Mouse (Mus musculus): Measurements from ENCODE around the gene Zfp866. TPM values are rescaled to one million over a fixed set of nuclear protein-coding genes. Genes with fewer than 3 reads are reported as not detected.

The Zfp866 gene
- total and polyA plus RNA-seq, 3 experiments: 8.5 to 16.1 (median 15.6) TPM

DNA sequence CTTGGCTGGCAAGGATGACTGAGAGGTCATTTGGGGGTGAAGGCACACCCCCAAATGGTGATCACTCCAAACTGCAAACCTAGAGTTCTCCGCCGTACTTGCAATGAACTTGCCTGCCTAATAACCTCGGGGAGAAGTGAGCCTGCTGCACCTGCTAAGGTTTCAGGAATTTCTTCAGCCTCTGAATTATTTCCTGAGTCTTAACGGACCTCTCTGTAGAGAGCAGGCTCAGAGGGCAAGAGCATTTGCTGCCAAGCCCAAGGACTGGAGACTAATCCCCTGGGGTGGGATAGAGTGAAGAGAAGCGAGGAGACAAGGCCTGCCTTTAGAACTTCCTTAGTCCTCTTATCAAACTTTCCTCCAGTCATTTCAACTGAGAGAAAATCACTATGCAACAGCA, 1.2 kb downstream of the Zfp866 start:
- Histone ChIP-seq H3K9ac (ENCODE audit: low read depth, low read length) (no peak overlapping the region), H3K4me3 (no peak overlapping the region), H3K27ac (no peak overlapping the region), H3K36me3 (ENCODE audit: control insufficient read depth, insufficient read depth, low read length) (peaks cover 3% of the 10 kb centered on the region; the same call in 1 of the 2 replicates), H3K4me1 (ENCODE audit: control insufficient read depth, insufficient read depth, low read length) (no peaks in the 10 kb centered on the region; the same call in none of the 2 replicates), H3K79me2 (replicated peaks; ENCODE audit: control insufficient read depth, insufficient read depth, low read length) (peaks cover 3% of the 10 kb centered on the region), H3K27me3 (ENCODE audit: control insufficient read depth, insufficient read depth, low read length) (no peaks in the 10 kb centered on the region)
- no peak for DNase-seq
- WGBS: 53% methylated on average over 5 of the region's 5 CpGs
- TF ChIP-seq POLR2A (IDR thresholded peaks at IDR 0.05; ENCODE audit: insufficient read depth, low read depth, low read length) (no peak), EP300 (IDR thresholded peaks at IDR 0.05; ENCODE audit: insufficient read depth, low read depth, low read length) (no peak), CTCF (IDR thresholded peaks at IDR 0.05) (no peak)
- intact Hi-C loops (cut with DNase I): loop anchor here (2.0 to 5.0 kb wide), 4 partner anchors 15 to 162 kb away; partner anchors contain the start of genes Gm20422, Zfp868 and Zfp963

DNA sequence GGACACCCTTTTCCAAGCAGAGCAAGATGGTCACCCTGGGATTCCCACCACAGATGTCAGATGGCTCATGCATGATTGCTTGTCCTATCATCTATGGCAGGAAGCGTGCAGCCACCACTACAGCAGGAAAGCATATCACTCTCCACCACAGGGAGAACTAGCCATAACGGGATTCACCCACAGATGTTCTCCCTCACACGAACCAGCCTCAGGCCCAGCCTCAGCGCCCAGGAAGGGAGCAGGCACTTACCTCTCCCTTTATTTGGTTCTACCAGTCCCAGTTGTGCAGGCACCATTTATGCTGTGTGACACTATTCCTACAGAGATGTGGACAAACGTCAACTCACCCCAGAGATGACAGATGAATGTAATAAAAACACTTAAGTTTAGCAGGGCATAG, 1.9 kb downstream of the Zfp866 start:
- WGBS: 83% methylated on average over 5 of the region's 5 CpGs
- DNase-seq: no peak

DNA sequence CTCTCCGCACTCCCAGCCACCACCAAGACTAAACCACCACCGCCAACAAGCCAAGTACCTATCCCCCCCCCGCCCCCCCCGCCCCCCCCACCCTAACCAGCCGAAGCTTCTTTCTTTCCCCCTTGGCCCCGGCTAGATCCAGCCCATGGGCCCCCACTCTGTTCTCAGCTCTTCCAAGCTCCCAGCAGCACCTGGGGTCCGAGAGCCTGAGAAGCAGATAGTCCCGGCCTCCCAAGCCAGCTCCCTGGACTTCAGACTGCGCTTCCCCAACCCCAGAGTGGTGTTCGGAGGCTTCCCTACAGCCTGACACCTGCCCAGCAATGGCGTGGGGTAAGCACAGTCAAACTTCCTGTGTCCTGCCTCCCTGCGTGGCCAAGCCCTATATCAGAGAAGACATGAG, 13.9 kb downstream of the Zfp866 start:
- intact Hi-C loops (cut with DNase I): loop anchor here (10.0 kb wide), 1 partner anchor 62 kb away; the partner anchor contains the start of gene Zfp869
- H3K27me3 ChIP-seq (ENCODE audit: control insufficient read depth, insufficient read depth, low read length): no peaks in the 10 kb centered on the region
- WGBS: 66% methylated on average over 11 of the region's 12 CpGs
- TF ChIP-seq POLR2A (IDR thresholded peaks at IDR 0.05; ENCODE audit: insufficient read depth, low read depth, low read length) (no peak), EP300 (IDR thresholded peaks at IDR 0.05; ENCODE audit: insufficient read depth, low read depth, low read length) (no peak)
- H3K9ac ChIP-seq (ENCODE audit: low read depth, low read length): no peak overlapping the region
- DNase-seq: no peak
- peaks cover 4% of the 10 kb centered on the region; the same call in 1 of the 2 replicates for H3K79me2 ChIP-seq (replicated peaks; ENCODE audit: control insufficient read depth, insufficient read depth, low read length)
- H3K36me3 ChIP-seq (ENCODE audit: control insufficient read depth, insufficient read depth, low read length): peaks cover 3% of the 10 kb centered on the region; the same call in 1 of the 2 replicates
- H3K27ac ChIP-seq: no peak overlapping the region
- no peaks in the 10 kb centered on the region for H3K4me1 ChIP-seq (ENCODE audit: control insufficient read depth, insufficient read depth, low read length)
- no peak overlapping the region for H3K4me3 ChIP-seq

More for the DNA sequence above, 1.9 kb downstream of the Zfp866 start:
- peaks cover 3% of the 10 kb centered on the region for H3K79me2 ChIP-seq (replicated peaks; ENCODE audit: control insufficient read depth, insufficient read depth, low read length)
- H3K36me3 ChIP-seq (ENCODE audit: control insufficient read depth, insufficient read depth, low read length): peaks cover 3% of the 10 kb centered on the region; the same call in 1 of the 2 replicates
- H3K4me1 ChIP-seq (ENCODE audit: control insufficient read depth, insufficient read depth, low read length): no peaks in the 10 kb centered on the region; the same call in none of the 2 replicates
- no peaks in the 10 kb centered on the region for H3K27me3 ChIP-seq (ENCODE audit: control insufficient read depth, insufficient read depth, low read length)
- no peak overlapping the region for H3K4me3 ChIP-seq
- intact Hi-C loops (cut with DNase I): no loop called here
- H3K27ac ChIP-seq: no peak overlapping the region
- no peak for TF ChIP-seq EP300 (IDR thresholded peaks at IDR 0.05; ENCODE audit: insufficient read depth, low read depth, low read length)
- no peak for TF ChIP-seq POLR2A (IDR thresholded peaks at IDR 0.05; ENCODE audit: insufficient read depth, low read depth, low read length)
- TF ChIP-seq CTCF (IDR thresholded peaks at IDR 0.05): no peak
- no peak overlapping the region for H3K9ac ChIP-seq (ENCODE audit: low read depth, low read length)

DNA sequence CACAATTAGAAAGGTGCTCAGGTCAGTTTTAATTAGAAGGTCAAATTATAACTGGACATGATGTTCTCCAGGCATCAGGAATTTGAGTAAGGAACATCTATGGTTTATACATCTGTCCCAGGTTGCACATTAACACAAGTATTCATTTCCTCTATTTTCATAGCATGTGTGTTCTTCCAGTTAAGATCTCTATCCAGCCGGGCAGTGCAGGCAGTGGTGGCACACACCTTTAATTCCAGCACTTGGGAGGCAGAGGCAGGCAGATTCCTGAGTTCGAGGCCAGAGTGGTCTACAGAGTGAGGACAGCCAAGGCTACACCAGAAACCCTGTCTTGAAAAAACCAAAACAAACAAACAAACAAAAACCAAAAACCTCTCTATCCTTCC, 15.8 kb downstream of the Zfp866 start:
- intact Hi-C loops (cut with DNase I): loop anchor here (2.0 to 10.0 kb wide), 2 partner anchors 16 to 60 kb away; partner anchors contain the start of genes Atp13a1, Zfp866 and Zfp869
- Histone ChIP-seq H3K36me3 (ENCODE audit: control insufficient read depth, insufficient read depth, low read length) (peaks cover 3% of the 10 kb centered on the region; the same call in 1 of the 2 replicates), H3K4me1 (ENCODE audit: control insufficient read depth, insufficient read depth, low read length) (no peaks in the 10 kb centered on the region; the same call in 1 of the 2 replicates), H3K9ac (ENCODE audit: low read depth, low read length) (no peak overlapping the region), H3K27me3 (ENCODE audit: control insufficient read depth, insufficient read depth, low read length) (no peaks in the 10 kb centered on the region), H3K4me3 (peak overlapping the region; percentile 86; the same call in 1 of the 2 replicates), H3K27ac (peak overlapping the region; percentile 99), H3K79me2 (replicated peaks; ENCODE audit: control insufficient read depth, insufficient read depth, low read length) (peaks cover 6% of the 10 kb centered on the region; the same call in 1 of the 2 replicates)
- DNase-seq: no peak
- 50% methylated on average over 2 of the region's 2 CpGs for WGBS
- no peak for TF ChIP-seq CTCF (IDR thresholded peaks at IDR 0.05)
- no peak for TF ChIP-seq POLR2A (IDR thresholded peaks at IDR 0.05; ENCODE audit: insufficient read depth, low read depth, low read length)
- TF ChIP-seq EP300 (IDR thresholded peaks at IDR 0.05; ENCODE audit: insufficient read depth, low read depth, low read length): no peak

DNA sequence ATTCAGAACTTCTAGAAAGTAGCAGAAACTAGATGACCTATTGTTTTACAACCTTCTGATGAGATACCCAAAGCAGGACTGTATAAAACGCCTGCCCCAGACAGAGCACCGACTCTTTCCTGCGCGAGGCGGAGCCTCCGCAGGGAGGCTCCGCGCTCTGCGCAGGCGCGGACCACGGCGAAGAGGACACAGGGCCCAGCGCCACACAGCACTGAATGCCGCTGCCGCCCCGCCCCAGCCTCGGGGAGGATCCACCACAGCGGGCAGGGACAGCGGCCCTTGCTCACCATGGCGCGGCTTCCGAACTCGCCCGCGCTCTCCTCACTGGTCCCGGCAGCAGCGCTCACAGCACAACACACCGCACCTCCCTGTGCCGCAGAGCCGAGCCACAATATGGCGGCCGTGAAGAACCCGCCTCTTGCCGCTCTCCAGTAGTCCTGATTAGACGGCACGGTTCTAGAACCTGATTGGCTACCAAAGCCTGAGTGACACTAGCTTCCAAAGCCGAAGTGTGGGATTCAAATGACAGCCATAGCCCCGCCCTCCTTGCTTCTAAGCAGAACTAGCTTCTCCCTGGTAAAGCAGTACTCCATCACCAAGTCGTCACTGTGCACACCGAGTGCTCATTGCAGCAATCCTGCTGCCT, 16.4 kb downstream of the Zfp866 start, which contains the start of gene Gm20422:
Gm20422 (minus strand) TSS at position 384 of the 646 bp plus-strand sequence.
- Histone ChIP-seq H3K36me3 (ENCODE audit: control insufficient read depth, insufficient read depth, low read length) (peaks cover 3% of the 10 kb centered on the region; the same call in 1 of the 2 replicates), H3K9ac (ENCODE audit: low read depth, low read length) (peak within 1 kb of the TSS; percentile 99), H3K27ac (peak within 1 kb of the TSS; percentile 99), H3K79me2 (replicated peaks; ENCODE audit: control insufficient read depth, insufficient read depth, low read length) (peaks cover 8% of the 10 kb centered on the region), H3K4me3 (peak within 1 kb of the TSS; percentile 86), H3K4me1 (ENCODE audit: control insufficient read depth, insufficient read depth, low read length) (no peaks in the 10 kb centered on the region; the same call in 1 of the 2 replicates), H3K27me3 (ENCODE audit: control insufficient read depth, insufficient read depth, low read length) (no peaks in the 10 kb centered on the region)
- 1% methylated on average over 41 of the region's 41 CpGs for WGBS
- peak; percentile 91 to 95 for DNase-seq
- intact Hi-C loops (cut with DNase I): loop anchor here (2.0 to 10.0 kb wide), 3 partner anchors 16 to 122 kb away; partner anchors contain the start of genes Atp13a1, Zfp866, Zfp869 and Zfp964
- TF ChIP-seq CTCF (IDR thresholded peaks at IDR 0.05): no peak
- peak; percentile 95 for TF ChIP-seq POLR2A (IDR thresholded peaks at IDR 0.05; ENCODE audit: insufficient read depth, low read depth, low read length)
- TF ChIP-seq EP300 (IDR thresholded peaks at IDR 0.05; ENCODE audit: insufficient read depth, low read depth, low read length): 0 out of 2 replicates have a peak, but pooled peaks have one; percentile 13

Data from heart, adult 2 months (tissue).